In genomic region chr3:62860731-62861130, GRCm38 (mm10) we compare ENCODE assay signal across 8 mouse cellular contexts.
DNase-seq lines count a peak whose midpoint lies in the region; ATAC-seq lines count a peak whose summit lies in the region.

No protein-coding gene starts in this region.

- peak; percentile 13 for DNase-seq in kidney, adult 18-20 months
- no peak for DNase-seq in kidney, adult 11 months
- peak; percentile 53 for DNase-seq in brain, adult 2 months (ENCODE audit: low read depth, low spot score)
- peak; percentile 9 to 15 for DNase-seq in frontal cortex, postnatal 25 days (ENCODE audit: low spot score in 2 of 2)
- peak; percentile 26 for DNase-seq in limb, embryonic 11.5 days (ENCODE audit: low spot score)
- peak; percentile 50 for DNase-seq in right cerebral cortex, postnatal 4 days
- no peak for DNase-seq in heart, embryonic 10.5 days (ENCODE audit: low spot score)
- DNase-seq in urinary bladder, postnatal 4 days (ENCODE audit: low spot score in 2 of 2), result no peak

- no peaks in the 10 kb centered on the region for H3K27me3 ChIP-seq in limb, embryonic 11.5 days (ENCODE audit: control insufficient read depth, insufficient read depth, low read length)
- H3K27me3 ChIP-seq in heart, embryonic 10.5 days (ENCODE audit: insufficient read depth, poor library complexity, severe bottlenecking), result no peaks in the 10 kb centered on the region

- H3K4me1 ChIP-seq in limb, embryonic 11.5 days (ENCODE audit: control insufficient read depth, insufficient read depth, low read length), result no peaks in the 10 kb centered on the region
- no peaks in the 10 kb centered on the region for H3K4me1 ChIP-seq in heart, embryonic 10.5 days

- H3K36me3 ChIP-seq in limb, embryonic 11.5 days (ENCODE audit: control insufficient read depth, insufficient read depth, low read length), result no peaks in the 10 kb centered on the region
- no peaks in the 10 kb centered on the region for H3K36me3 ChIP-seq in heart, embryonic 10.5 days

- ATAC-seq in limb, embryonic 11.5 days (ENCODE audit: insufficient number of reproducible peaks, low FRiP score, low TSS enrichment, low read depth), result no peak

- H3K9me3 ChIP-seq in limb, embryonic 11.5 days (ENCODE audit: control insufficient read depth, low read length), result no peaks in the 10 kb centered on the region
- no peaks in the 10 kb centered on the region for H3K9me3 ChIP-seq in heart, embryonic 10.5 days

- 19% methylated on average over 3 of the region's 3 CpGs for WGBS in limb, embryonic 11.5 days
- 13% methylated on average over 3 of the region's 3 CpGs for WGBS in heart, embryonic 10.5 days

- H3K27ac ChIP-seq in limb, embryonic 11.5 days (replicated peaks; ENCODE audit: low read depth, low read length), result no peak overlapping the region
- no peak overlapping the region for H3K27ac ChIP-seq in heart, embryonic 10.5 days

- H3K9ac ChIP-seq in limb, embryonic 11.5 days (ENCODE audit: low read length), result no peak overlapping the region

- H3K4me2 ChIP-seq in limb, embryonic 11.5 days (ENCODE audit: low read depth, severe bottlenecking), result no peak overlapping the region

- H3K4me3 ChIP-seq in limb, embryonic 11.5 days (ENCODE audit: low read depth, low read length), result no peak overlapping the region
- H3K4me3 ChIP-seq in heart, embryonic 10.5 days, result no peak overlapping the region

Comparison
In these comparisons a context has a peak if more than half of its experiments do, and no peak if none do; other contexts are left out.
1. DNase-seq: peak in kidney, adult 18-20 months (single experiment), brain, adult 2 months (single experiment), frontal cortex, postnatal 25 days (2 of 2), limb, embryonic 11.5 days (single experiment) and right cerebral cortex, postnatal 4 days (single experiment); none in kidney, adult 11 months (single experiment), heart, embryonic 10.5 days (single experiment) and urinary bladder, postnatal 4 days (0 of 2).